Mouse (Mus musculus) megakaryocyte-erythroid progenitor cell, adult 5-6 weeks (primary cell): Measurements from ENCODE around the gene Olfr77. TPM values are rescaled to one million over a fixed set of nuclear protein-coding genes. Genes with fewer than 3 reads are reported as not detected.

Source experiments
- ATAC-seq: replicated peaks from 2 replicates; pipeline ENCODE4 v1.8.0; 2016; ENCODE audit warnings: mild to moderate bottlenecking, inconsistent platforms; ENCODE audit not compliant: severe bottlenecking, poor library complexity, low FRiP score, low TSS enrichment
- total RNA-seq, 2 experiments: library from RNA; stranded (forward) in 1 of 2; stranded (reverse) in 1 of 2; fragments of 200-1000, 215-1000 nt in 1 of 2; fragments of >200 nt in 1 of 2; fragmentation: Nextera tagmentation in 1 of 2; gene quantifications; 2 replicates each; pipeline ENCODE4 v1.2.3; 2014 to 2017

Gene Olfr77
- not detected in 2 replicates for total RNA-seq (2014; fragmentation: Nextera tagmentation)
- total RNA-seq (2017), result 0.15 and 0.42 TPM in 2 replicates

GRCm38 (mm10) chr9:19916565-19916964 is at the start of gene Olfr77:
Olfr77 (plus strand) TSS chr9:19916865.
- no peak for ATAC-seq

DNA sequence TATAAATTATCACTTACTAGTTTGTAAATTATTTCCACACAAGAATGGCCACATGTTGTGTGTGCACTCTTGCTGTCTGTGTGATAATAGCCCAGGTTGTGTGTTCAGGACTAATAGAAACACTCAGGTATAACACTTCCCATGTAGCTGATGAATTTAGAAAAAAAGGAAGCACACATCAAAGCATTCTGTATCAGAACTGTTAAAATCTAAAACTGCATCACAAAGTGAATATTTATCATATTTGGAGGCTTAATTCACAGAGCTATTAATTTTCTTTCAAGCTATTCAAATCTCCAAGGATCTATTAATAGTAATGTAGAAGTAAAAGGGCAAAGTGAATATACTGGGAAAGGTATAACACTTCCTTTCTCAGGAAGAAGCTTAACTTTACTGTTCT is 28.8 kb upstream of the Olfr77 start, which contains the start of gene Olfr862:
Olfr862 (minus strand) TSS at position 101 of the 400 bp plus-strand sequence.
- ATAC-seq, result no peak

DNA sequence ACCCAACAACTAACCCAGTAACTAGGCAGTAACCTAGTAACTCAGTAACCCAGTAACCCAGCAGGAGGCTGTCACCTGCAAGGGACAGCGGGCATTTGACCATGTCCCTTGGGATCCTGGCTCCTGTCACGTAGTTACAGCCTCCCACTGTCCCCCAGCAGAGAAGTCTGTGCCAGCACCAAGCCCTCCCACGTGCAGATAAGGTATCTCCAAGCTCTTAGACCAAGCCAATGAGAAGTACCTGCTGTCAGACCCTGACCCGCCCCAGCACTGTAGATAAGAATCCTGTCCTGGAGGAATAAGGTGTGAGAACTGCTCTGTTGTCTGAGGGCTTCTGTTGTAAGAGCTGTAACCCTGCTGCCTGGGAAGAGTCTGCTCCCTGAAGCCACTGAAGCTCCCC is 5.5 kb upstream of the Olfr77 start:
- ATAC-seq, result no peak

Other genes starting within 250 kb of the Olfr77 start
- not detected in 2 replicates for gene Olfr857, start 207.4 kb upstream of the Olfr77 start, total RNA-seq (2014; fragmentation: Nextera tagmentation)
- not detected in 2 replicates for gene Olfr857, start 207.4 kb upstream of the Olfr77 start, total RNA-seq (2017)
- gene Olfr58, start 136.6 kb upstream of the Olfr77 start, total RNA-seq (2014; fragmentation: Nextera tagmentation), result not detected in 2 replicates
- not detected in 2 replicates for gene Olfr58, start 136.6 kb upstream of the Olfr77 start, total RNA-seq (2017)
- not detected in 2 replicates for gene Olfr859, start 112.0 kb upstream of the Olfr77 start, total RNA-seq (2014; fragmentation: Nextera tagmentation)
- gene Olfr859, start 112.0 kb upstream of the Olfr77 start, total RNA-seq (2017), result not detected in 2 replicates
- not detected in 2 replicates for gene Olfr860, start 67.1 kb upstream of the Olfr77 start, total RNA-seq (2014; fragmentation: Nextera tagmentation)
- gene Olfr860, start 67.1 kb upstream of the Olfr77 start, total RNA-seq (2017), result not detected in 2 replicates
- gene Olfr862, start 28.9 kb upstream of the Olfr77 start, total RNA-seq (2014; fragmentation: Nextera tagmentation), result not detected in 2 replicates
- gene Olfr862, start 28.9 kb upstream of the Olfr77 start, total RNA-seq (2017), result not detected in 2 replicates
- gene Olfr866, start 111.2 kb downstream of the Olfr77 start, total RNA-seq (2014; fragmentation: Nextera tagmentation), result not detected in 2 replicates
- gene Olfr866, start 111.2 kb downstream of the Olfr77 start, total RNA-seq (2017), result not detected in 2 replicates
- not detected in 2 replicates for gene Olfr867, start 140.7 kb downstream of the Olfr77 start, total RNA-seq (2014; fragmentation: Nextera tagmentation)
- gene Olfr867, start 140.7 kb downstream of the Olfr77 start, total RNA-seq (2017), result not detected in 2 replicates
- not detected in 2 replicates for gene Olfr868, start 181.8 kb downstream of the Olfr77 start, total RNA-seq (2014; fragmentation: Nextera tagmentation)
- not detected in 2 replicates for gene Olfr868, start 181.8 kb downstream of the Olfr77 start, total RNA-seq (2017)
- not detected in 2 replicates for gene Olfr869, start 212.1 kb downstream of the Olfr77 start, total RNA-seq (2014; fragmentation: Nextera tagmentation)
- not detected in 2 replicates for gene Olfr869, start 212.1 kb downstream of the Olfr77 start, total RNA-seq (2017)